Comparison of ENCODE assay signal across 19 mouse cellular contexts in the genomic region with DNA sequence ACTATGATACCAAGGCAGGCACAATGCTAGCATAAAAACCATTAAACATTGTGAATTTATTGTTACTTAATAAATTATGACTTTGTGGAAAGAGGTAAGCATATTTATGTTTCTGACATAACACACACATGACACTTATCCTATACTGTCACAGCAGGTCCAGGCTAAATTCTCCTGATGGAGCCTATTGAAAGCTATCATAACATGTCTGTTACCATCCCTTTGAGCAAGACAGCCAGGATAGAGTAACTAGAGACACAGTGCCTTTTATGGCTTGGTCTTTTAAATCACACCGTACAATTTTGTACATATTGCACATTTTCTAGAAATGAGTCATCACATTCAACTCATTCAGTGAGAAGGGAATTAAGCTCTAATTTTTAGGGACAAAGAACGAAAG.
DNase-seq lines count a peak whose midpoint lies in the region; ATAC-seq and TF ChIP-seq lines count a peak whose summit lies in the region.
"Had no signal": no experiment of that assay in that cellular context is flagged by ENCODE, and none has a peak within 500 bp of the region (broad histone marks: within the 10 kb centered on the region; RNA-seq: fewer than 3 reads in every experiment).

No protein-coding gene starts in this region.

- no peak for TF ChIP-seq EP300 in heart, adult 2 months (IDR thresholded peaks at IDR 0.05; ENCODE audit: insufficient read depth, low read depth, low read length)

- no peak for TF ChIP-seq CTCF in heart, adult 2 months (IDR thresholded peaks at IDR 0.05)

- no peaks in the 10 kb centered on the region for H3K27me3 ChIP-seq in liver, embryonic 12.5 days (replicated peaks)
- H3K27me3 ChIP-seq in liver, embryonic 11.5 days (replicated peaks; ENCODE audit: control insufficient read depth, insufficient read depth, low read length): no peaks in the 10 kb centered on the region
- H3K27me3 ChIP-seq in liver, embryonic 15.5 days: no peaks in the 10 kb centered on the region
- no peaks in the 10 kb centered on the region for H3K27me3 ChIP-seq in heart, adult 2 months (ENCODE audit: control insufficient read depth, insufficient read depth, low read length)
- H3K27me3 ChIP-seq: forebrain, embryonic 13.5 days; heart, embryonic 13.5 days; hindbrain, embryonic 15.5 days had no signal

- 63% methylated on average over 2 of the region's 2 CpGs for WGBS in liver, embryonic 12.5 days (ENCODE audit: insufficient replicate concordance)
- WGBS in liver, embryonic 11.5 days: 69% methylated on average over 2 of the region's 2 CpGs
- 69% methylated on average over 2 of the region's 2 CpGs for WGBS in liver, embryonic 15.5 days (ENCODE audit: insufficient replicate concordance)
- 76% methylated on average over 2 of the region's 2 CpGs for WGBS in heart, adult 2 months

- no peak for DNase-seq in liver, embryonic 11.5 days (ENCODE audit: low spot score)
- DNase-seq in layer of hippocampus, postnatal 10 days (ENCODE audit: low spot score in 2 of 2): no peak
- DNase-seq in layer of hippocampus, adult 9-11 months: no peak
- DNase-seq in heart, adult 2 months: no peak
- DNase-seq: adrenal gland, postnatal 14 days; cerebellum, adult 18-20 months; cerebellum, adult 9-11 months; forebrain, postnatal 0 days; gastrocnemius, postnatal 25 days; heart, postnatal 36 days had no signal

- intact Hi-C loops in heart, adult 2 months (cut with DNase I): no loop called here

- peaks cover 78% of the 10 kb centered on the region for H3K4me1 ChIP-seq in liver, embryonic 12.5 days
- peaks cover 10% of the 10 kb centered on the region for H3K4me1 ChIP-seq in liver, embryonic 11.5 days (replicated peaks; ENCODE audit: control insufficient read depth, insufficient read depth, low read length)
- peaks cover 64% of the 10 kb centered on the region for H3K4me1 ChIP-seq in liver, embryonic 15.5 days (replicated peaks)
- H3K4me1 ChIP-seq in heart, adult 2 months (ENCODE audit: control insufficient read depth, insufficient read depth, low read length): no peaks in the 10 kb centered on the region
- H3K4me1 ChIP-seq: forebrain, embryonic 13.5 days; hindbrain, embryonic 15.5 days had no signal

- TF ChIP-seq POLR2A in heart, adult 2 months (IDR thresholded peaks at IDR 0.05; ENCODE audit: insufficient read depth, low read depth, low read length): no peak

- no peaks in the 10 kb centered on the region for H3K36me3 ChIP-seq in liver, embryonic 12.5 days
- no peaks in the 10 kb centered on the region for H3K36me3 ChIP-seq in liver, embryonic 11.5 days (ENCODE audit: control insufficient read depth, insufficient read depth, low read length)
- H3K36me3 ChIP-seq in liver, embryonic 15.5 days (replicated peaks): no peaks in the 10 kb centered on the region
- no peaks in the 10 kb centered on the region for H3K36me3 ChIP-seq in heart, adult 2 months (ENCODE audit: control insufficient read depth, insufficient read depth, low read length)
- H3K36me3 ChIP-seq: embryonic facial prominence, embryonic 10.5 days; heart, embryonic 13.5 days; hindbrain, embryonic 15.5 days had no signal

- no peak overlapping the region for H3K4me3 ChIP-seq in liver, embryonic 12.5 days
- no peak overlapping the region for H3K4me3 ChIP-seq in liver, embryonic 11.5 days (ENCODE audit: low read depth, low read length)
- H3K4me3 ChIP-seq in liver, embryonic 15.5 days (replicated peaks): no peak overlapping the region
- no peak overlapping the region for H3K4me3 ChIP-seq in heart, adult 2 months
- H3K4me3 ChIP-seq: embryonic facial prominence, embryonic 10.5 days; forebrain, embryonic 13.5 days; heart, embryonic 13.5 days; hindbrain, embryonic 15.5 days had no signal

- H3K27ac ChIP-seq in liver, embryonic 12.5 days: peak overlapping the region; percentile 88
- no peak overlapping the region for H3K27ac ChIP-seq in liver, embryonic 11.5 days (ENCODE audit: low read depth, low read length)
- H3K27ac ChIP-seq in liver, embryonic 15.5 days (replicated peaks): peak overlapping the region; percentile 86
- H3K27ac ChIP-seq in heart, adult 2 months: no peak overlapping the region
- H3K27ac ChIP-seq: embryonic facial prominence, embryonic 10.5 days; forebrain, embryonic 13.5 days; heart, embryonic 13.5 days; hindbrain, embryonic 15.5 days had no signal

- peak overlapping the region; percentile 55 for H3K9ac ChIP-seq in liver, embryonic 12.5 days
- H3K9ac ChIP-seq in liver, embryonic 11.5 days (ENCODE audit: low read depth, low read length): no peak overlapping the region
- H3K9ac ChIP-seq in liver, embryonic 15.5 days: no peak overlapping the region
- H3K9ac ChIP-seq in heart, adult 2 months (ENCODE audit: low read depth, low read length): no peak overlapping the region
- H3K9ac ChIP-seq: forebrain, embryonic 13.5 days; forebrain, postnatal 0 days; heart, embryonic 13.5 days; hindbrain, embryonic 15.5 days had no signal

- peak overlapping the region; percentile 50 for H3K4me2 ChIP-seq in liver, embryonic 12.5 days
- H3K4me2 ChIP-seq in liver, embryonic 11.5 days: no peak overlapping the region
- H3K4me2 ChIP-seq in liver, embryonic 15.5 days: peak overlapping the region; percentile 58
- H3K4me2 ChIP-seq: forebrain, embryonic 13.5 days; heart, embryonic 13.5 days; hindbrain, embryonic 15.5 days had no signal

- H3K9me3 ChIP-seq in liver, embryonic 12.5 days (replicated peaks): no peaks in the 10 kb centered on the region
- H3K9me3 ChIP-seq in liver, embryonic 11.5 days (ENCODE audit: control insufficient read depth, low read length): no peaks in the 10 kb centered on the region
- H3K9me3 ChIP-seq in liver, embryonic 15.5 days (replicated peaks): no peaks in the 10 kb centered on the region
- H3K9me3 ChIP-seq: embryonic facial prominence, embryonic 10.5 days; forebrain, embryonic 13.5 days; heart, embryonic 13.5 days; hindbrain, embryonic 15.5 days had no signal

- no peaks in the 10 kb centered on the region for H3K79me2 ChIP-seq in heart, adult 2 months (replicated peaks; ENCODE audit: control insufficient read depth, insufficient read depth, low read length)

- ATAC-seq in liver, embryonic 12.5 days: peak; percentile 51
- ATAC-seq in liver, embryonic 11.5 days (replicated peaks; ENCODE audit: low FRiP score): no peak; the same call in 1 of the 2 replicates
- ATAC-seq in erythroblast, adult 5-6 weeks (replicated peaks; ENCODE audit: low FRiP score, poor library complexity, severe bottlenecking): peak; percentile 8; the same call in 1 of the 2 replicates
- peak; percentile 56 for ATAC-seq in liver, embryonic 15.5 days (ENCODE audit: insufficient read depth)
- ATAC-seq: activated CD4-positive, CD25-positive, alpha-beta regulatory T cell, adult 4 months; forebrain, embryonic 13.5 days; forebrain, postnatal 0 days; Patski had no signal

Comparison
In these comparisons a context has a peak if more than half of its experiments do, and no peak if none do; other contexts are left out.
1. H3K27ac ChIP-seq: peak in liver, embryonic 12.5 days (single experiment) and liver, embryonic 15.5 days (single experiment); none in liver, embryonic 11.5 days (single experiment) and heart, adult 2 months (single experiment).